Mouse (Mus musculus) R1 (cell line): ENCODE data around the gene Vmn1r68.

ENCODE experiments used
- DNase-seq: peaks from one replicate; pipeline ENCODE4 v3.0.0-alpha.2; 2018; ENCODE audit warnings: low read depth, low spot score

The Vmn1r68 gene

DNA sequence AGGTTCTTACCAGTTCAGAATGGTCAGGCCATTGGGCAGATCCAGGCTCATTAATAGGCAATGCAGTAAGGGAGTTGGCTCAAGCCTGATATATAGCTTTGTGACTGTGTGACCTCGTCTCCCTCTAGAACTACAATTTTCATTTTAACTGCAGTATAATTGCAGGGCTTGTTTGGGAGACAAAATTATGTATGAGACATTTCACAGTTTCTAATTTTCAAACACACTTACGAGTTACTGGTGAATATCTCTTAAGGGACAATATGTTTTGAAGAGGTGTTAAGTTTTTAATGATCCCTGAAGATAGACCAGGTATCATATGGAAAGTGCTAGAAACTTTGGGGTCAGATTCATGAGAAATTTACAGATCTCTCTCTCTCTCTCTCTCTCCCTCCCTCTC is at the start of gene Vmn1r68:
Gene Vmn1r68, minus strand, starts transcription at position 101 of the 400 bp plus-strand sequence.
- DNase-seq, result no peak

DNA sequence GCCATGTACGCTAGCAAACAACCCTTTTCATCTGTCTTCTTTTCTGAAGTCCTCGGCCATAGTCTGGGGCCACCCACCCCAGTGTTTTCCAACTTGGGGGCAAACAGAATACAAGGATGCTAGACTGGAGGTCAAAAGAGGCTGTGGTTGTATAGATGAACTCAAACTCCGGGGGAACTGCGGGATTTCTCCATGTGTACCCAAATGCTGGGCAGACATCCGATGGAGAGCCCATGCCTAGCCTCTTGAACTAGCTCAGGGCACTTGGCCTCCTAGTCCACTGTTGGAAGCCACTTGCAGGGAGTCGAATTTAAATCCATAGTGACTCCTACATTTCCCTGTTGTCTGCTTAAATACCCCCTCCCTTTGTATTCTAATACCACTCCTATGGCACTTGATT is 62.7 kb downstream of the Vmn1r68 start:
- no peak for DNase-seq

DNA sequence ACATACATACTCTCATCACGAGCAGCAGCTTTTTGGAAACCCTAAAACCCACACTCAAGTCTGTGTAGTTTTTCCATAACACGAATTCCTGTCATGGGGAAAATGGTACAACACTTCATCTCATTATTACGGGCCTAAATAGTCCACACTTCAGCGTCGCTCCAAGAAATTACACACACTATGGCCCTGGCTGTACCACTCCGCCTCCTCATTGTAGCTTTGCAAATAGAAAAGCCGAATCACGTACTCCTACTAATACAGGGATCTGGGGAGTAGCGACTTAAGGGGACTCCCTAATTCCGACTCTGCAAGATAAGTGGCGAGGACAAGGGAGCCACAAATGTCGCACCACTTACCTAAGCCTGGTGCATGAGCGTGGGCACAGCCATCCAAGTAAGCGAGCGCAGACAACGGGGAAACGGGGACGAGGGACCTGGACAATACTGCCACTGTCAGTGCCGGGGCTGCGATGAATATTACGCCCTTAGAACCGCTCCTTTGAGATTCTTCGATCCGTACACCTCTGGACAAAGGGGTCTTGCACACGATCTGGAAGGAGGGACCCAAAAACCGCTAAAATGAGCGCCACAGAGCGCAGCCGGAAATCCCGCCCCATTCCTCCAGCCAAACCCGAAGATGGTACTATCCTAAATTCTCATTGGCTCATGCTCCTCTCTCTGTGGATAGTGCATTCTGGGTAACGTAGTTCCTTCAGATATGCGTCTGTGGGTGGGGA is 63.3 kb downstream of the Vmn1r68 start, which contains the start of gene Zik1:
Gene Zik1, minus strand, starts transcription at position 609 of the 736 bp plus-strand sequence.
- peak; percentile 92 for DNase-seq

DNA sequence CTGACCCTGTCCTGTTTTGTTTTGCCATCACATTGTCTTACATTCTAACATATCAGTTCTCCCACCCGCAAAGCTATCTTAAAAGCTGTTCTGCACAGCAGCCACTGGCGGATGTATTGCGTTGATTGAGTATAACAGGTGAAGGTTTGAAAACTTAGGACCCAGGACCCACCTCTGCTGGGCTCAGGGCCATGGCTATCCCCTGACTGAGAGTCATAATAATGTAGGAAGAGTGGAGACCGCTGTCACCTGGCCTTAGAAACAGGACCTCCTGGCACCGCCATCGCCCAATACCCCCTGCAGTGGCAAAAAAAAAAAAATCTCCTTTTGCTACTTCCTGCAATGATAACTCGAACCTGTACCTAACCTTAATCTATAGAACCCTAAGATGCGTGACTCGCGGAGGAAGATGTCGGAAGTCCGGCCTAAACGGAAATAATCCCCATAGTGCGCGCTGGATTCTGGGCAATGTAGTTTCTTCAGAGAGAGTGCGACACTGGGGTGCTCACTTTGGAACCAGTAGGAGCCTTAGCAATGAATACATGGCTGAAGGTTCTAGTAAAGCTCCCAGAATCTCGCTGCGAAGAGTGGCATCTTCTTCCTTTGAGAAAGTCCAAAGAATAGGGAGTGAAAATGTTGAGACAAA is 77.6 kb downstream of the Vmn1r68 start:
- peak; percentile 47 for DNase-seq

DNA sequence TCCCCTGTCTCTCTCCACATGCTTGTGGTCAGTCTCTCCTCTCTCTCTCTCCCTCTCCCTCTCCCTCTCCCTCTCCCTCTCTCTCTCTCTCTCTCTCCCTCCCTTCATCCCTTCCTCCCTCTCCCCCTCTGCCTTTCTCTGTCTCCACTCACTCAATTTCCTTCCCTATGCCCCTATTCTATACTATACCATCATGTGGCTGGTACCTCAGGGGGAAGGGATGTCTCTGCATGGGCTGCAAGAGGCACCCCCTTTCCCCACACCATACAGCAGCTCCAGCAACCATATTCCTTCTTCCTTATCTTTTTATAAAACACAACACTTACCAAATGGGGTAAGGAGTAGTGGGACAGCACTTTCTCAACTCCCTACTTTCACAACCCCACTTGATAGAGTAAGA is 78.5 kb downstream of the Vmn1r68 start:
- DNase-seq, result no peak

DNA sequence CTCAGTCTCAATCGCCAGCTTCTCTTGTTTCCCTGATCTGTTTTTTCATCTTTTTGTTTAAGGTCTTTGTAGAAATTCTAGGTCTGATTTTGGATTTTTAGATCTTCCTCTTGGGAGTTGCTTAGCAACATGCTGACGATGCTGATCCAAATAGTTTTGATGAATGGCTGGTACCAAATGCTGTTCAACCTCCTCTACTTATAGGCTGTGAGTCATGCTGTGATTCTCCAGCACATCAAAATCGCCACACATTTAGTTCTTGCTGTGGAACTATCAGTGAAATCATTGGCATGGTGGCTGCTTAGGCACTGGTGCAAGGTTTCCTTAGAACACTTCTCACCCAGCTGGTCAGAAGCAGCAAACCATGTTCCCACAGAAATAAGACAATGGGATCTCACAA is 100.1 kb downstream of the Vmn1r68 start:
- no peak for DNase-seq
